8 mouse cellular contexts compared by ENCODE assay signal in genomic region chr19:5609547-5610404, GRCm38 (mm10). TPM values are rescaled to one million over a fixed set of nuclear protein-coding genes. Genes with fewer than 3 reads are reported as not detected.
DNase-seq lines count a peak whose midpoint lies in the region; ATAC-seq lines count a peak whose summit lies in the region.

Kat5 (minus strand) TSS chr19:5610237.

- peak; percentile 95 for ATAC-seq in hindbrain, embryonic 11.5 days (ENCODE audit: low FRiP score)

- no peaks in the 10 kb centered on the region for H3K9me3 ChIP-seq in hindbrain, embryonic 11.5 days (ENCODE audit: control insufficient read depth, low read length)

- H3K9ac ChIP-seq in hindbrain, embryonic 11.5 days (ENCODE audit: low read depth, low read length) = peak within 1 kb of the TSS; percentile 91

- peaks cover 4% of the 10 kb centered on the region; the same call in 1 of the 2 replicates for H3K4me1 ChIP-seq in hindbrain, embryonic 11.5 days (replicated peaks; ENCODE audit: control insufficient read depth, insufficient read depth, low read length)

- peak within 1 kb of the TSS; percentile 66 for H3K4me2 ChIP-seq in hindbrain, embryonic 11.5 days (replicated peaks; ENCODE audit: low read depth, low read length)

- peaks cover 2% of the 10 kb centered on the region; the same call in 1 of the 2 replicates for H3K36me3 ChIP-seq in hindbrain, embryonic 11.5 days (ENCODE audit: control insufficient read depth, insufficient read depth, low read length)

- H3K27ac ChIP-seq in hindbrain, embryonic 11.5 days (ENCODE audit: low read depth, low read length) = peak within 1 kb of the TSS; percentile 98

- peak within 1 kb of the TSS; percentile 71 for H3K4me3 ChIP-seq in hindbrain, embryonic 11.5 days (ENCODE audit: low read depth, low read length)

- H3K27me3 ChIP-seq in hindbrain, embryonic 11.5 days (ENCODE audit: control insufficient read depth, insufficient read depth, low read length) = no peaks in the 10 kb centered on the region

- peak; percentile 85 for DNase-seq in MN1 (ENCODE audit: low spot score)
- DNase-seq in cerebellum, adult 9-10 months = peak; percentile 95
- DNase-seq in frontal cortex, adult 2 months (ENCODE audit: extremely low spot score in 1 of 2, low spot score in 1 of 2) = peak; percentile 81 to 91
- peak; percentile 96 for DNase-seq in hindbrain, embryonic 11.5 days (ENCODE audit: low spot score)
- DNase-seq in layer of hippocampus, postnatal 10 days (ENCODE audit: low spot score in 2 of 2) = peak; percentile 94 to 96
- peak; percentile 94 for DNase-seq in lung, postnatal 10 days
- peak; percentile 90 for DNase-seq in ovary, postnatal 36 days (ENCODE audit: low spot score)
- DNase-seq in thymus, postnatal 25 days = peak; percentile 94

- WGBS in hindbrain, embryonic 11.5 days = under 1% methylated on average over 47 of the region's 55 CpGs

RNA-seq across cellular contexts. Expression of gene Kat5, which starts in this region (rescaled TPM):
- 109 and 111 TPM in 2 replicates for polyA plus RNA-seq in frontal cortex, adult 2 months (2012; rRNA removed)
- polyA plus RNA-seq in hindbrain, embryonic 11.5 days (2014; fragmentation: Nextera tagmentation; extraction: Ambion mirVana) = 36.9 and 39.3 TPM in 2 replicates
- total RNA-seq in layer of hippocampus, postnatal 10 days (2021) = 10 to 100 TPM; 69.7 to 87.5 TPM

Comparison
In these comparisons a context has a peak if more than half of its experiments do, and no peak if none do; other contexts are left out.
1. Peak in every context shown above with its lines: DNase-seq, ATAC-seq, H3K4me3 ChIP-seq and H3K27ac ChIP-seq.